Mouse (Mus musculus): ENCODE measurements around the gene Tmcc3.

DNA sequence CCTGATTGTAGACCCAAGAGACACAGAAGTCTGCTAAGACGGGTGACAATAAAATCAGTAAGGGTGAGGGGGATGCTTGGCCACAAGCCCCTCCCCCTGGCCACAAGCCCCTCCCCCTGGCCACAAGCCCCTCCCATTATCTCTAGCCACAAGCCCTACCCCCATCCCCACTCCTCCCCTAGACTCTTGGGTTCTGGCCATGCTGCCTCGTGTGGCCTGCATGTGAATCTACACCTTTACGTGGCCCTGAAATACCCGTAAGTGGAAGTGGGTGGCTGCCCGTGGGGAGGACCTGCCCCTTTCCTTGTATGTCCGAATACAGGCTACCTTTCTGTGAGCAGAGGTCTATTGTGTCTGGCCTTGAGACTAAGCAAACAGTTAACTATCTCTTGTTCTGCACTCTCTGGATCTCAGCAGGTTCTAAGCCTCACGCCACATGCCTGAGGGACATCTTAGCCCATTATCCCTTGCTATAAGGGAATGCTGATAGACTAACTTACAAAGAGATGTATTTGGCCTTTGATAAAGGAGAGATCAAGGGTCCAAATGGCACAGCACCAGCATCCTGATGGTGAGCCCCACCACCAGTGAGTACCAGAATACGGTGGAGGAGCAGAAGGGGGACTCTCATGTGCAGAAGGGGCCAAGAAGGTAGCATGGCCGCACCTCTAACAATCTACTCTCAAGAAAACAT is 260.3 kb downstream of the Tmcc3 start:
- TF ChIP-seq CTCF (IDR thresholded peaks at IDR 0.05; ENCODE audit: low read depth) (peak; percentile 44), EP300 (optimal IDR thresholded peaks at IDR 0.05) (no peak)

All from stomach, postnatal 0 days (tissue).